In genomic region chr13:91031836-91032235, GRCm38 (mm10) we compare ENCODE assay signal across 19 mouse cellular contexts.
"Had no signal": no experiment of that assay in that cellular context is flagged by ENCODE, and none has a peak within 500 bp of the region (broad histone marks: within the 10 kb centered on the region; RNA-seq: fewer than 3 reads in every experiment).

No protein-coding gene starts in this region.

- H3K4me3 ChIP-seq: midbrain, embryonic 10.5 days; midbrain, embryonic 13.5 days; midbrain, embryonic 15.5 days; myocyte; neural tube, embryonic 13.5 days; neural tube, embryonic 15.5 days; stomach, embryonic 15.5 days had no signal

- H3K36me3 ChIP-seq: midbrain, embryonic 10.5 days; midbrain, embryonic 13.5 days; midbrain, embryonic 15.5 days; neural tube, embryonic 13.5 days; neural tube, embryonic 15.5 days; stomach, embryonic 15.5 days had no signal

- H3K27ac ChIP-seq: liver, embryonic 14.5 days; midbrain, embryonic 10.5 days; midbrain, embryonic 13.5 days; midbrain, embryonic 15.5 days; neural tube, embryonic 13.5 days; neural tube, embryonic 15.5 days; stomach, embryonic 15.5 days; stomach, postnatal 0 days had no signal

- H3K4me2 ChIP-seq: lung, embryonic 14.5 days; midbrain, embryonic 13.5 days; midbrain, embryonic 15.5 days; neural tube, embryonic 13.5 days; neural tube, embryonic 15.5 days; stomach, embryonic 15.5 days had no signal

- DNase-seq: lung, adult 18-20 months; lung, embryonic 14.5 days; lung, postnatal 10 days; lung, postnatal 4 days; right cerebral cortex, adult 18-20 months; right cerebral cortex, postnatal 25 days; right cerebral cortex, postnatal 4 days; thymus, adult 2 months; thymus, postnatal 25 days; thymus, postnatal 4 days had no signal

- ATAC-seq: midbrain, embryonic 13.5 days; midbrain, embryonic 15.5 days had no signal

- H3K9me3 ChIP-seq: midbrain, embryonic 10.5 days; midbrain, embryonic 13.5 days; midbrain, embryonic 15.5 days; neural tube, embryonic 13.5 days; neural tube, embryonic 15.5 days; stomach, embryonic 15.5 days had no signal

- H3K27me3 ChIP-seq: midbrain, embryonic 13.5 days; midbrain, embryonic 15.5 days; neural tube, embryonic 13.5 days; neural tube, embryonic 15.5 days; stomach, embryonic 15.5 days had no signal

- H3K9ac ChIP-seq: liver, embryonic 14.5 days; lung, embryonic 14.5 days; midbrain, embryonic 13.5 days; midbrain, embryonic 15.5 days; neural tube, embryonic 13.5 days; neural tube, embryonic 15.5 days; stomach, embryonic 15.5 days had no signal

- H3K4me1 ChIP-seq: midbrain, embryonic 10.5 days; midbrain, embryonic 13.5 days; midbrain, embryonic 15.5 days; neural tube, embryonic 13.5 days; stomach, embryonic 15.5 days had no signal
